Mouse (Mus musculus) intestine, embryonic 16.5 days (tissue): Measurements from ENCODE around the gene Tprn. TPM values are rescaled to one million over a fixed set of nuclear protein-coding genes. Genes with fewer than 3 reads are reported as not detected.

ENCODE experiments used
- ATAC-seq: fragments of 200-750 bp; cut with Nextera tagmentation; 2 replicates; pipeline ENCODE4 v1.8.0; 2017; ENCODE audit warnings: moderate TSS enrichment, moderate library complexity
- H3K27ac ChIP-seq: fragments of 300-500 bp; sonication (generic); 2 replicates; pipeline ENCODE4 v1.5.1; 2014; ENCODE audit warnings: mild to moderate bottlenecking, low read length
- H3K27me3 ChIP-seq: fragments of 300-500 bp; sonication (generic); replicated peaks from 2 replicates; pipeline ENCODE4 v1.6.1; 2014; ENCODE audit warnings: low read length, control low read depth, mixed read lengths; ENCODE audit not compliant: control insufficient read depth, insufficient read depth
- H3K36me3 ChIP-seq: fragments of 300-500 bp; sonication (generic); 2 replicates; pipeline ENCODE4 v1.6.1; 2014; ENCODE audit warnings: low read length, control low read depth; ENCODE audit not compliant: control insufficient read depth, insufficient read depth
- H3K4me1 ChIP-seq: fragments of 300-500 bp; sonication (generic); 2 replicates; pipeline ENCODE4 v1.6.1; 2014; ENCODE audit warnings: low read length, control low read depth, mixed read lengths; ENCODE audit not compliant: control insufficient read depth, insufficient read depth
- H3K4me2 ChIP-seq: fragments of 300-500 bp; sonication (generic); 2 replicates; pipeline ENCODE4 v1.6.1; 2014; ENCODE audit warnings: low read depth, low read length, control low read depth
- H3K4me3 ChIP-seq: fragments of 300-500 bp; sonication (generic); 2 replicates; pipeline ENCODE4 v1.5.1; 2014; ENCODE audit warnings: mild to moderate bottlenecking, low read length
- H3K9ac ChIP-seq: fragments of 300-500 bp; sonication (generic); 2 replicates; pipeline ENCODE4 v1.6.1; 2014; ENCODE audit warnings: low read depth, low read length
- H3K9me3 ChIP-seq: fragments of 300-500 bp; sonication (generic); 2 replicates; pipeline ENCODE4 v1.6.1; 2016; ENCODE audit warnings: low read length, control low read depth; ENCODE audit not compliant: control insufficient read depth
- WGBS: fragments of 180-500 bp; shearing (Covaris S2); extraction: QIAGEN DNeasy Blood & Tissue Kit; methylation state at CpG from one replicate; pipeline ENCODE4 v1.1.7; 2014; 5-methylcytosine and 5-hydroxymethylcytosine counted together
- polyA plus RNA-seq: library from polyadenylated mRNA; unstranded; fragments of >200 nt; fragmentation: Nextera tagmentation; extraction: Ambion mirVana; gene quantifications from 2 replicates; pipeline ENCODE4 v1.2.1, GENCODE M21; 2015

The Tprn gene
- polyA plus RNA-seq: 31.7 and 38.6 TPM in 2 replicates

DNA sequence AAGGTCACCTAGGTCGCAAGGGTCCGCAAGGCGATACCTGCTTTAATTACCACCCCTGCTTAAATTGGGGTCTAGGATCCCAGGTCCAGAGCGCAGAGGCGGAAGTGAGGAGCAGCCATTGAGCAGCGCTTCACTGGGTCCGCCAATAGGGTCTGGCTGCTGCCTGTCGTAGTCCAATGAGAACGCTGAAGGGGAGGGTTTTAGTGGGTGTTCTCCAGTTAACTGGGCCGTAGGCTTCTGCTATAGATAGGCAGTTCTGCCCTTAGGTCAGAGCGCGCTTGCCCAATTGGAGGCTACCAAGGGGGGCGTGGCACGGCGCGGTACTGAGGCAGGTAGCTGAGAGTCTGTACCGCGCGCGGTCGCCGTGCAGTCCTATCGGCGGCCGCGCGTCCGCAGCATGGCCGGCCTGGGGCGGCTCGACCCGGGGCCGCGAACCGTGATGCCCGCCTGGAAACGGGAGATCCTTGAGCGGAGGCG is at the start of gene Tprn:
Gene Tprn, plus strand, starts transcription at position 328 of the 477 bp plus-strand sequence.
- Histone ChIP-seq H3K36me3 (no peaks in the 10 kb centered on the region), H3K9ac (peak within 1 kb of the TSS; percentile 87), H3K4me1 (peaks cover 35% of the 10 kb centered on the region), H3K27me3 (peaks cover 5% of the 10 kb centered on the region; the same call in 1 of the 2 replicates), H3K27ac (peak within 1 kb of the TSS; percentile 96), H3K9me3 (no peaks in the 10 kb centered on the region), H3K4me3 (peak within 1 kb of the TSS; percentile 93), H3K4me2 (peak within 1 kb of the TSS; percentile 96)
- WGBS: under 1% methylated on average over 39 of the region's 39 CpGs
- ATAC-seq: peak; percentile 95

GRCm38 (mm10) chr2:25213266-25213865 is 49.1 kb upstream of the Tprn start:
- Histone ChIP-seq H3K4me3 (no peak overlapping the region), H3K27ac (no peak overlapping the region), H3K4me2 (no peak overlapping the region), H3K27me3 (no peaks in the 10 kb centered on the region), H3K9ac (no peak overlapping the region), H3K4me1 (peaks cover 18% of the 10 kb centered on the region), H3K36me3 (no peaks in the 10 kb centered on the region), H3K9me3 (no peaks in the 10 kb centered on the region)
- WGBS: 60% methylated on average over 23 of the region's 23 CpGs
- ATAC-seq: no peak

- no peaks in the 10 kb centered on the region for H3K27me3 ChIP-seq
- no peak within 1 kb of the TSS for H3K9ac ChIP-seq
- H3K27ac ChIP-seq: no peak within 1 kb of the TSS
- H3K4me3 ChIP-seq: no peak within 1 kb of the TSS
- ATAC-seq: no peak; the same call in 1 of the 2 replicates
- WGBS: 52% methylated on average over 3 of the region's 3 CpGs
- peaks cover 15% of the 10 kb centered on the region for H3K4me1 ChIP-seq
- no peak within 1 kb of the TSS for H3K4me2 ChIP-seq
- no peaks in the 10 kb centered on the region for H3K9me3 ChIP-seq
- no peaks in the 10 kb centered on the region for H3K36me3 ChIP-seq
Observed at GRCm38 (mm10) chr2:25214444-25214843, 48.0 kb upstream of the Tprn start, which contains the start of gene Stpg3. Gene Stpg3, minus strand, starts transcription at chr2:25214637.

GRCm38 (mm10) chr2:25217666-25218065 is 44.8 kb upstream of the Tprn start:
- Histone ChIP-seq H3K27ac (no peak overlapping the region), H3K4me1 (peaks cover 10% of the 10 kb centered on the region; the same call in 1 of the 2 replicates), H3K9me3 (no peaks in the 10 kb centered on the region), H3K27me3 (no peaks in the 10 kb centered on the region), H3K4me3 (no peak overlapping the region), H3K9ac (no peak overlapping the region), H3K4me2 (no peak overlapping the region), H3K36me3 (0 out of 2 replicates have a peak, but pooled peaks cover 4% of the 10 kb centered on the region)
- 57% methylated on average over 2 of the region's 2 CpGs for WGBS
- no peak for ATAC-seq

DNA sequence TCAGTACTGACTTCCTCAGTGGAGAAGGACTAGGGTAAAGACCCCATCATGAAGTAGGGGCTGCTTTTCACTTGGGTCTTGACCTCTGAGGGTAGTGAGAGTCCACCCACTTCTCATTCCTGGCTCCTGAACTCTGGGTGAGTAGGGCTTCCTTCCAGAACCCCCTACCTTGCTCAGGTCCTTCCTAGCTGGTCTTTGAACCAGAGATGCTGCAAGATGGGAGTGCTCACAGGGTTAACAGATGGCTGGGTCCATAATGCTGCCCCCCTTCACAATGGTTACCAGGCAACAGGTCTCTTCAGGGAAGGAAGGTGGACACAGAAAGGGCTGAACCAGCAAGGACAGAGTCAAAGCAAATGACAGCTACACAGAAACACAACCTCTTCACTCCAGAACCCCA is 44.0 kb upstream of the Tprn start, which contains the start of gene Fam166a:
Gene Fam166a, plus strand, starts transcription at position 301 of the 400 bp plus-strand sequence.
- Histone ChIP-seq H3K4me1 (peaks cover 13% of the 10 kb centered on the region; the same call in 1 of the 2 replicates), H3K4me2 (no peak within 1 kb of the TSS), H3K9me3 (no peaks in the 10 kb centered on the region), H3K4me3 (no peak within 1 kb of the TSS), H3K27ac (no peak within 1 kb of the TSS), H3K9ac (no peak within 1 kb of the TSS), H3K27me3 (no peaks in the 10 kb centered on the region), H3K36me3 (0 out of 2 replicates have a peak, but pooled peaks cover 4% of the 10 kb centered on the region)
- ATAC-seq: no peak

GRCm38 (mm10) chr2:25221331-25221772 is 41.1 kb upstream of the Tprn start:
- H3K9me3 ChIP-seq: no peaks in the 10 kb centered on the region
- no peaks in the 10 kb centered on the region for H3K27me3 ChIP-seq
- no peak overlapping the region for H3K4me2 ChIP-seq
- no peak for ATAC-seq
- 67% methylated on average over 5 of the region's 5 CpGs for WGBS
- H3K27ac ChIP-seq: no peak overlapping the region
- no peak overlapping the region for H3K9ac ChIP-seq
- H3K4me3 ChIP-seq: no peak overlapping the region
- 0 out of 2 replicates have a peak, but pooled peaks cover 4% of the 10 kb centered on the region for H3K36me3 ChIP-seq
- H3K4me1 ChIP-seq: peaks cover 20% of the 10 kb centered on the region

DNA sequence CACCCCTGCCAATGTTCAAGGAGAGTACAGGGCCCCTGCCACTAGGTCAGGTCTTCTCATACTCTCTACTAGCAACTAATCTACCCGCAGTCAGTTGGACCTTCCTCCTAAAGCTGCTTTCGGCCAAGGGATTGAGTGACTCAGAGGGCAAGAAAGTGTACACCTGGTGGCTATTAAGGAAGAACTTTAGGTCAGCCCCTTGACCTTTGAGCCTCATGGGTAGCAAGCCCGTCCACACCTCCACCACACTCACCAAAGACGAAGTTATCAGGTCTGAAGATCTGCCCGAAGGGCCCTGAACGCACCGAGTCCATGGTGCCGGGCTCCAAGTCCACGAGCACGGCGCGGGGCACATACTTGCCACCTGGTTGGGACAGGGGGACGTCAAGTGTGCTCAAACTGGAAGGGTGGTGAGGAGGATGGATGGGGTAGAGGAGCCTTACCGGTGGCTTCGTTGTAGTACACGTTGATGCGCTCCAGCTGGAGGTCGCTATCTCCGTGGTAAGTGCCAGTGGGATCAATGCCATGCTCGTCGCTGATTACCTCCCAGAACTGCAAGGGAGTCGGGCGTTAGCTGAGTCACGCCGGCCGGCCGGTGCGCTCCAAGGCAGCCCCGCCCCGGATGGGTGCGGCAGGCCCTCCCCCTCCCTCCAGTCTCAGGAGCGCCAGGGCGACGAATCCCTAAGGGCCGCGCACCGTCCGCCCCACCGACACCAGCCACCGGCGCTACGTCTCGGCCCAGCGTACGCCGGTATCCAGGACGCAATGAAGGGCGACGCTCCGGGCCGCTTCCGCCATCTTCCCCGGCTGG is 38.5 kb upstream of the Tprn start:
- peak overlapping the region; percentile 98 for H3K27ac ChIP-seq
- peaks cover 29% of the 10 kb centered on the region for H3K4me1 ChIP-seq
- peak overlapping the region; percentile 73 for H3K4me2 ChIP-seq
- ATAC-seq: peak; percentile 69
- H3K4me3 ChIP-seq: peak overlapping the region; percentile 86
- 0 out of 2 replicates have a peak, but pooled peaks cover 4% of the 10 kb centered on the region for H3K36me3 ChIP-seq
- 1% methylated on average over 50 of the region's 53 CpGs for whole genome bisulfite sequencing
- H3K27me3 ChIP-seq: no peaks in the 10 kb centered on the region
- H3K9ac ChIP-seq: peak overlapping the region; percentile 89
- no peaks in the 10 kb centered on the region for H3K9me3 ChIP-seq

GRCm38 (mm10) chr2:25224492-25224765 is 38.0 kb upstream of the Tprn start, which contains the start of gene Tubb4b:
Gene Tubb4b, minus strand, starts transcription at chr2:25224702.
- Histone ChIP-seq H3K4me3 (peak within 1 kb of the TSS; percentile 86), H3K4me2 (peak within 1 kb of the TSS; percentile 73), H3K27me3 (no peaks in the 10 kb centered on the region), H3K9me3 (no peaks in the 10 kb centered on the region), H3K36me3 (0 out of 2 replicates have a peak, but pooled peaks cover 4% of the 10 kb centered on the region), H3K9ac (peak within 1 kb of the TSS; percentile 89), H3K27ac (peak within 1 kb of the TSS; percentile 99), H3K4me1 (peaks cover 34% of the 10 kb centered on the region)
- no peak for ATAC-seq
- under 1% methylated on average over 17 of the region's 17 CpGs for WGBS
